ENCODE assay signal across 18 mouse cellular contexts in genomic region chr3:98581024-98581423, GRCm38 (mm10). TPM values are rescaled to one million over a fixed set of nuclear protein-coding genes. Genes with fewer than 3 reads are reported as not detected.
DNase-seq lines count a peak whose midpoint lies in the region; ATAC-seq and TF ChIP-seq lines count a peak whose summit lies in the region.
"Not testable (repeated sequence)": the region's sequence is repeated elsewhere in the genome, so short reads cannot be mapped to it uniquely, and the experiment has no call there.
"Had no signal": no experiment of that assay in that cellular context is flagged by ENCODE, and none has a peak within 500 bp of the region (broad histone marks: within the 10 kb centered on the region; RNA-seq: fewer than 3 reads in every experiment).

No protein-coding gene starts in this region.

- ATAC-seq in midbrain, postnatal 0 days (ENCODE audit: low FRiP score) = not testable (repeated sequence)

- intact Hi-C loops in left cerebral cortex, postnatal 14 days (cut with DNase I) = not testable (repeated sequence)

- H3K27me3 ChIP-seq in kidney, adult 2 months (replicated peaks; ENCODE audit: control insufficient read depth, insufficient read depth, low read length); midbrain, postnatal 0 days (ENCODE audit: insufficient read depth, low read length): not testable (repeated sequence)

- not testable (repeated sequence) for H3K4me1 ChIP-seq in kidney, adult 2 months (ENCODE audit: control insufficient read depth, insufficient read depth, low read length); midbrain, postnatal 0 days (ENCODE audit: insufficient read depth, low read length)

- DNase-seq in adrenal gland, postnatal 10 days = peak; percentile 65
- peak; percentile 6 to 27 for DNase-seq in cerebellum, postnatal 25 days
- DNase-seq in frontal cortex, postnatal 36 days (ENCODE audit: low spot score in 2 of 2) = peak; percentile 72 to 87
- peak; percentile 85 for DNase-seq in kidney, adult 2 months
- peak; percentile 26 for DNase-seq in layer of hippocampus, adult 9-10 months (ENCODE audit: low spot score)
- DNase-seq in left cerebral cortex, postnatal 14 days (ENCODE audit: low spot score in 2 of 2) = peak; percentile 86 to 88
- DNase-seq in midbrain, postnatal 0 days (ENCODE audit: low spot score) = peak; percentile 69
- DNase-seq in right cerebral cortex, postnatal 4 days = peak; percentile 73

- not testable (repeated sequence) for H3K9me3 ChIP-seq in midbrain, postnatal 0 days (ENCODE audit: low read length)

- not testable (repeated sequence) for TF ChIP-seq CTCF in kidney, adult 2 months (conservative IDR thresholded peaks at IDR 0.05; ENCODE audit: insufficient read depth, insufficient read length, low read depth, low read length); midbrain, postnatal 0 days (IDR thresholded peaks at IDR 0.05)

- H3K27ac ChIP-seq in kidney, adult 2 months (ENCODE audit: insufficient read depth, low read depth, low read length); midbrain, postnatal 0 days (ENCODE audit: low read depth, low read length): not testable (repeated sequence)

- WGBS in kidney, adult 2 months = 83% methylated on average over 1 of the region's 1 CpGs
- WGBS in midbrain, postnatal 0 days = 80% methylated on average over 1 of the region's 1 CpGs

- not testable (repeated sequence) for H3K4me3 ChIP-seq in kidney, adult 2 months (ENCODE audit: insufficient read depth, low read depth, low read length); midbrain, postnatal 0 days (ENCODE audit: low read depth, low read length)

- not testable (repeated sequence) for TF ChIP-seq POLR2A in kidney, adult 2 months (IDR thresholded peaks at IDR 0.05; ENCODE audit: low read depth, low read length)

- H3K4me2 ChIP-seq in midbrain, postnatal 0 days (ENCODE audit: low read depth, low read length, poor library complexity, severe bottlenecking) = not testable (repeated sequence)

- not testable (repeated sequence) for H3K9ac ChIP-seq in midbrain, postnatal 0 days (replicated peaks; ENCODE audit: low read length, poor library complexity, severe bottlenecking)

- H3K36me3 ChIP-seq in kidney, adult 2 months (ENCODE audit: control insufficient read depth, insufficient read depth, low read length); midbrain, postnatal 0 days (ENCODE audit: insufficient read depth, low read length): not testable (repeated sequence)

RNA-seq across cellular contexts. Expression of gene Gm10681, which starts 7.6 kb away (rescaled TPM):
- total RNA-seq in adrenal gland, postnatal 10 days (2021) = under 1 TPM; 0.57 to 0.67 TPM
- polyA plus RNA-seq in kidney, adult 2 months (2012; rRNA removed) = 795 and 1,015 TPM in 2 replicates
- not detected for total RNA-seq in left cerebral cortex, postnatal 14 days (2021)
- not detected in 2 replicates for total RNA-seq in midbrain, postnatal 0 days (2014; rRNA removed)
- polyA plus RNA-seq in midbrain, postnatal 0 days (2015; fragmentation: Nextera tagmentation; extraction: Ambion mirVana) = not detected in 2 replicates
- total RNA-seq: granulocyte monocyte progenitor cell, adult 5-6 weeks had no signal
- polyA plus RNA-seq: C2C12; embryonic facial prominence, embryonic 10.5 days; forebrain, embryonic 10.5 days; heart, postnatal 0 days; inflammation-experienced regulatory T-cells, adult 6 months; limb, embryonic 13.5 days; midbrain, embryonic 10.5 days; stomach, embryonic 15.5 days had no signal

RNA-seq across cellular contexts. Expression of gene Hsd3b5, which starts 49.0 kb away (rescaled TPM):
- total RNA-seq in adrenal gland, postnatal 10 days (2021) = 1 to 10 TPM; 5.0 to 7.9 TPM
- 0.19 and 0.26 TPM in 2 replicates for polyA plus RNA-seq in kidney, adult 2 months (2012; rRNA removed)
- total RNA-seq in left cerebral cortex, postnatal 14 days (2021) = not detected
- total RNA-seq in midbrain, postnatal 0 days (2014; rRNA removed) = not detected in 2 replicates
- not detected in 2 replicates for polyA plus RNA-seq in midbrain, postnatal 0 days (2015; fragmentation: Nextera tagmentation; extraction: Ambion mirVana)
- total RNA-seq: granulocyte monocyte progenitor cell, adult 5-6 weeks had no signal
- polyA plus RNA-seq: C2C12; embryonic facial prominence, embryonic 10.5 days; forebrain, embryonic 10.5 days; heart, postnatal 0 days; inflammation-experienced regulatory T-cells, adult 6 months; limb, embryonic 13.5 days; lung, embryonic 15.5 days; midbrain, embryonic 10.5 days; stomach, embryonic 15.5 days had no signal

Comparison
In these comparisons a context has a peak if more than half of its experiments do, and no peak if none do; other contexts are left out.
1. DNase-seq: peak in every context shown above with its lines; median percentile 87 in left cerebral cortex, postnatal 14 days; 85 in kidney, adult 2 months; 80 in frontal cortex, postnatal 36 days; 73 in right cerebral cortex, postnatal 4 days; 69 in midbrain, postnatal 0 days; 65 in adrenal gland, postnatal 10 days; 26 in layer of hippocampus, adult 9-10 months; 16 in cerebellum, postnatal 25 days.